Mouse (Mus musculus) liver, embryonic 14.5 days (tissue): Measurements from ENCODE around the gene Ovol1. TPM values are rescaled to one million over a fixed set of nuclear protein-coding genes. Genes with fewer than 3 reads are reported as not detected.

Experiments used
- ATAC-seq: fragments of 200-750 bp; cut with Nextera tagmentation; 2 replicates; pipeline ENCODE4 v1.8.0; 2017; ENCODE audit warnings: moderate number of reproducible peaks, mild to moderate bottlenecking, moderate library complexity; ENCODE audit not compliant: insufficient read depth
- DNase-seq, 3 experiments: peaks; one replicate each; pipeline ENCODE4 v3.0.0-alpha.2; 2012 to 2013; ENCODE audit warnings: low read depth in 3 of 3, low spot score in 3 of 3
- H3K27ac ChIP-seq: fragments of 300-500 bp; sonication (generic); 2 replicates; pipeline ENCODE4 v1.5.1; 2014; ENCODE audit warnings: moderate library complexity, mild to moderate bottlenecking, control low read depth, inconsistent platforms
- H3K27me3 ChIP-seq: fragments of 300-500 bp; sonication (generic); 2 replicates; pipeline ENCODE4 v1.6.1; 2014; ENCODE audit warnings: mild to moderate bottlenecking, low read length, moderate library complexity; ENCODE audit not compliant: control insufficient read depth, insufficient read depth
- H3K36me3 ChIP-seq: fragments of 300-500 bp; sonication (generic); replicated peaks from 2 replicates; pipeline ENCODE4 v1.6.1; 2014; ENCODE audit warnings: low read depth; ENCODE audit not compliant: control insufficient read depth, insufficient read depth
- H3K4me1 ChIP-seq, 2 experiments: fragments of 200-500 bp in 1 of 2; fragments of 300-500 bp in 1 of 2; sonication (generic) in 1 of 2; replicated peaks; 2 replicates each; pipeline ENCODE4 v1.6.1; 2012 to 2014; ENCODE audit warnings: antibody characterized with exemption in 1 of 2, inconsistent platforms in 1 of 2, low read length in 1 of 2; ENCODE audit not compliant: control insufficient read depth in 2 of 2, insufficient read depth in 2 of 2
- H3K4me2 ChIP-seq: fragments of 300-500 bp; sonication (generic); 2 replicates; pipeline ENCODE4 v1.6.1; 2014; ENCODE audit warnings: low read depth, mild to moderate bottlenecking, control low read depth, moderate library complexity
- H3K4me3 ChIP-seq, 2 experiments: fragments of 200-500 bp in 1 of 2; fragments of 300-500 bp in 1 of 2; sonication (generic) in 1 of 2; 2 replicates each; pipeline ENCODE4 v1.5.1; 2012 to 2014; ENCODE audit warnings: low read depth in 2 of 2, low read length in 2 of 2, mild to moderate bottlenecking in 2 of 2, control low read depth in 1 of 2, inconsistent platforms in 1 of 2, moderate library complexity in 1 of 2; ENCODE audit not compliant: insufficient read depth in 1 of 2
- H3K9ac ChIP-seq: fragments of 300-500 bp; sonication (generic); replicated peaks from 2 replicates; pipeline ENCODE4 v1.6.1; 2014; ENCODE audit warnings: mild to moderate bottlenecking, control low read depth, moderate library complexity
- H3K9me3 ChIP-seq: fragments of 300-500 bp; sonication (generic); 2 replicates; pipeline ENCODE4 v1.6.1; 2016; ENCODE audit warnings: low read length, mixed read lengths; ENCODE audit not compliant: control insufficient read depth
- CTCF ChIP-seq: IDR thresholded peaks from 2 replicates; pipeline ENCODE4 v1.5.1; 2016; ENCODE audit warnings: antibody characterized with exemption, low read depth, control low read depth
- EP300 ChIP-seq: IDR thresholded peaks from 2 replicates; pipeline ENCODE4 v1.6.1; 2016; ENCODE audit warnings: antibody characterized with exemption, low read depth
- WGBS: fragments of 180-500 bp; shearing (Covaris S2); extraction: QIAGEN DNeasy Blood & Tissue Kit; methylation state at CpG from one replicate; pipeline ENCODE4 v1.1.7; 2014; ENCODE audit not compliant: insufficient replicate concordance; 5-methylcytosine and 5-hydroxymethylcytosine counted together
- polyA plus RNA-seq, 2 experiments: library from polyadenylated mRNA; depleted of rRNA in 1 of 2; stranded (reverse) in 1 of 2; unstranded in 1 of 2; fragments of >200 nt; fragmentation: Nextera tagmentation in 1 of 2; extraction: Ambion mirVana in 1 of 2; gene quantifications; 2 replicates each; pipeline versions ENCODE4 v1.2.1 to v1.2.3; 2012 to 2014

Gene Ovol1
- polyA plus RNA-seq, 2 experiments: 0.01 TPM; not detected in 1

DNA sequence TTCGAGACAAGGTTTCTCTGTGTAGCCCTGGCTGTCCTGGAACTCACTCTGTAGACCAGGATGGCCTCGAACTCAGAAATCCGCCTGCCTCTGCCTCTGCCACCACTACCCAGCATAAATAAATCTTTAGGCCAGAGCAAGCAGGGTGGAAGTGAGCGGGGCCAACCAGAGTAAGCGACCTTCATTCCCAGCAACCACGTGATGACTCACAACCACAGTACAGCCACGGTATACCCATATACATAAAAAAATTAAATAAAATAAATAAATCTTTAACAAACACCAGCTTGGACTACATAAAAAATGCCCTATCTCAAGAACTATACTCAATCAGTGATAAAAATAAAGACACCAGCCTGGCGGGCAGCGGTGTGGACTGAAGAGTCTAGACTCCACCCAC is 17.1 kb downstream of the Ovol1 start:
- Histone ChIP-seq H3K4me2 (no peak overlapping the region), H3K36me3 (no peaks in the 10 kb centered on the region), H3K27me3 (no peaks in the 10 kb centered on the region), H3K4me3 (no peak overlapping the region), H3K27ac (no peak overlapping the region), H3K4me1 (no peaks in the 10 kb centered on the region), H3K9me3 (no peaks in the 10 kb centered on the region), H3K9ac (no peak overlapping the region)
- WGBS: 63% methylated on average over 9 of the region's 9 CpGs
- DNase-seq (no peak), ATAC-seq (no peak)
- no peak for TF ChIP-seq EP300
- no peak for TF ChIP-seq CTCF

DNA sequence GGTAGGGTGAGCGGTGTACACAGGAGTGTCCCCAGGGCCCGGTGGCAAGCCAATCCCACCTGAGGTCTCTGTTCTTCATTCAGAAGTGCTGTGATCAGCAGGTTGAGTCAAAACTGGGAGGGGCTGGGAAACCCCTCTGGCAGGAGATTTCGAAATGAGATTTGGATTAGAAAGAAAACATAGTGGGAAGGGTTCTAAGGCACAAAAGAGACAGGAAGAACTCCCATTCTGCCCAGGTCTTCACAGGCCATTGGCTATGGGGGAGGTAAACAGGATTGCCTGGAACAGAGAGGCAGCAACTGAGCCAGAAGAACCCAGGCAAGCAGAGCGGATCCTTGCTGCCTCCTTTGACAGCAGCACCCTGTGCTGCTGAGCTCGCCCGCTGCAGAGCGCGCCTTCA is 21.7 kb downstream of the Ovol1 start:
- Histone ChIP-seq H3K36me3 (no peaks in the 10 kb centered on the region), H3K4me3 (no peak overlapping the region), H3K27me3 (no peaks in the 10 kb centered on the region), H3K27ac (no peak overlapping the region), H3K9ac (no peak overlapping the region), H3K9me3 (no peaks in the 10 kb centered on the region), H3K4me1 (no peaks in the 10 kb centered on the region), H3K4me2 (no peak overlapping the region)
- DNase-seq (no peak), ATAC-seq (no peak)
- TF ChIP-seq CTCF (no peak), EP300 (no peak)
- WGBS: 71% methylated on average over 8 of the region's 8 CpGs

DNA sequence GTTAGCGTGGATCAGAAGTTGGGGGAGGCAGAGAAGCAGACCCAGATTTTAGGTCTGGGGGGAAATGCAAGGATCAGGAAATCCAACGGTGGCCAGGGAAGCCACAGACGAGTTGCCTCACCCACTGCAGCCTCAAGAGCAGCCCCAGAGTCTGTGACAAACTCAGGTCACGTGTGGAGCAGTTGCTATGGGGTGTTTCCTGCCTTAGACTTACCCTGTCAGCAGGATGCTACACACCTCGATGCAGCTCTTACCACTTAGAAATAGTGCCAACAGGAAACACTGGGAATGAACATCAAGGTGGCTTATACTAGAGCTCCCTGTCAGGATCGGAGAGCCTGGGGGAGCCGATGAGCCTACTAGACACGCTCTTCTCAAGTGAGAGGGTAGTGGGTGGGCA is 27.9 kb downstream of the Ovol1 start:
- DNase-seq: no peak
- H3K9me3 ChIP-seq: no peaks in the 10 kb centered on the region
- no peak overlapping the region for H3K9ac ChIP-seq
- H3K4me2 ChIP-seq: no peak overlapping the region
- H3K36me3 ChIP-seq: no peaks in the 10 kb centered on the region
- H3K4me1 ChIP-seq: peaks cover 2% of the 10 kb centered on the region in 2 experiments; a peak in 1 of 4 replicates
- no peak overlapping the region for H3K4me3 ChIP-seq
- H3K27me3 ChIP-seq: no peaks in the 10 kb centered on the region
- no peak for ATAC-seq
- H3K27ac ChIP-seq: no peak overlapping the region
- 50% methylated on average over 8 of the region's 8 CpGs for WGBS
- TF ChIP-seq EP300: no peak
- TF ChIP-seq CTCF: no peak

DNA sequence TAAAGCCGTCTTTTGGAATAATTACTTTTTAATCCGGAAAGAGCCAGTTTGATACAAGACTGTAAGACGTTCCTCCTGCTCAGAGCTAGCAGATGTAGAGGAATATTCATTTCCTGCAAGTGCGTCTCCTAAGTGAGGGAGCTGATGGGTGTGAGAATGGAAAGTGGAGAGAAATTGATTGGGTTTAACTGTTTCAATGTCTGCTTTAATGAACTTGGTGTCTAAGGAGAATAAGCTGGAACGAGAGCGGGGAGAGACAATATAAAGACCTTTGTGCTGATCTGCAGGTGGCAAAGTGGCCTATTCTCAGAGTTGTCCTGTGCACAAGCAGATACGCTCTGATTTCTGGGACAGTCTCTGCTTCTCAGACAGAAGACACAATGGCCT is 30.3 kb downstream of the Ovol1 start:
- ATAC-seq (no peak), DNase-seq (no peak)
- Histone ChIP-seq H3K4me1 (peaks cover 2% of the 10 kb centered on the region in 2 experiments; a peak in 1 of 4 replicates), H3K27me3 (no peaks in the 10 kb centered on the region), H3K27ac (no peak overlapping the region), H3K4me2 (no peak overlapping the region), H3K9ac (no peak overlapping the region), H3K9me3 (no peaks in the 10 kb centered on the region), H3K36me3 (no peaks in the 10 kb centered on the region), H3K4me3 (no peak overlapping the region)
- WGBS: 68% methylated on average over 7 of the region's 7 CpGs
- no peak for TF ChIP-seq CTCF
- TF ChIP-seq EP300: no peak

GRCm38 (mm10) chr19:5529325-5530137 is 30.9 kb downstream of the Ovol1 start:
- DNase-seq (peak; percentile 76 to 83 (median 80)), ATAC-seq (peak; percentile 91)
- Histone ChIP-seq H3K4me3 (no peak overlapping the region), H3K4me1 (peaks cover 2% of the 10 kb centered on the region in 2 experiments; a peak in 1 of 4 replicates), H3K9ac (no peak overlapping the region), H3K4me2 (peak overlapping the region; percentile 55), H3K27me3 (no peaks in the 10 kb centered on the region), H3K9me3 (no peaks in the 10 kb centered on the region), H3K36me3 (no peaks in the 10 kb centered on the region), H3K27ac (no peak overlapping the region)
- whole genome bisulfite sequencing: 20% methylated on average over 20 of the region's 20 CpGs
- TF ChIP-seq CTCF (peak; percentile 99), EP300 (no peak)
